Mouse (Mus musculus): ENCODE results near the gene Cxcl14. TPM values are rescaled to one million over a fixed set of nuclear protein-coding genes. Genes with fewer than 3 reads are reported as not detected.

The Cxcl14 gene
- polyA plus RNA-seq, 1 experiment from 2014 or later, result 1.0 TPM

DNA sequence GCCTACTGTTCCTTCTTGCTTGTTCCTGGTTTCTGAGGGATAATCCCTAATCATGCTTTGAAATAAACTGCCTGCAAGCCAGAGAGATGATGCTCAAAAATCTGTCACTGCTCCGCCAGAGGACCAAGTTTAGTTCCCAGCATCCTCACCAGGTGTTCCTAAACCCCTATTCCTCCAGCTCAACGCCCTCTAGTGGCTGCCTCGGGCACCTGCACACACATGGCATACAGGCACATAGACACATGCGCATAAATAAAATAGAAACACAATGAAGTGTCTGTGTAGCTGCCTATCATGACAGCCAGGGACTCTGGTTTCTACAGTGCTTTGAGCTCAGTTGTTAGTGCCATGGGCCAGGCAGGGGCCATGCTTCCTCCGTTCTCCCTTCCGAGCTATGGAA is 6.4 kb downstream of the Cxcl14 start:
- no peak overlapping the region for H3K27ac ChIP-seq
- no peaks in the 10 kb centered on the region for H3K4me1 ChIP-seq (replicated peaks)
- no peak for ATAC-seq (replicated peaks; ENCODE audit: insufficient number of reproducible peaks, insufficient read depth, low FRiP score, low read depth)
- H3K36me3 ChIP-seq, result no peaks in the 10 kb centered on the region
- peaks cover 71% of the 10 kb centered on the region for H3K27me3 ChIP-seq
- H3K9me3 ChIP-seq (replicated peaks), result no peaks in the 10 kb centered on the region
- 75% methylated on average over 6 of the region's 6 CpGs for WGBS
- no peak overlapping the region for H3K4me3 ChIP-seq
- H3K4me2 ChIP-seq, result no peak overlapping the region
- no peak overlapping the region for H3K9ac ChIP-seq

DNA sequence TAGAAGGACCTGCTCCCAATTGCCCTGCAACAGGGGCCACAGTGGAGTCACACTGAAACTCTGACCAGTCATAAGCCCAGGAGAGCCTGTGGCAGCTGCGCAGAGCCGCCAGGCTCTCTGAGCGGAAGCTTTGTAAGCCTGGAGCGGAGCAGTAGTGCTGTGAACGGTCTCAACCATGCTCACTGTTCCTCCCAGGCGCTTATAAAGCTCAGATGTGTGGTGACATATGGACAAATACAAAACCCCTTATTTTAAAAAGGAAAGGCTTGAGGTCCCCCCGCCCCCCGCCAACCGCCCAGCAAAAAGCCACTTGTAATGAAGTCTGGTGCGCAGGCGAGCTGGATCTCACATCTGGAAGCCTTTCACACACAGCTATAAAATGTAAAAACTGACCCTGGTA is 7.1 kb downstream of the Cxcl14 start:
- Histone ChIP-seq H3K9ac (no peak overlapping the region), H3K4me1 (replicated peaks) (no peaks in the 10 kb centered on the region), H3K4me2 (no peak overlapping the region), H3K27ac (no peak overlapping the region), H3K4me3 (no peak overlapping the region), H3K27me3 (peaks cover 63% of the 10 kb centered on the region), H3K9me3 (replicated peaks) (no peaks in the 10 kb centered on the region), H3K36me3 (no peaks in the 10 kb centered on the region)
- no peak for ATAC-seq (replicated peaks; ENCODE audit: insufficient number of reproducible peaks, insufficient read depth, low FRiP score, low read depth)
- WGBS, result 67% methylated on average over 11 of the region's 11 CpGs

DNA sequence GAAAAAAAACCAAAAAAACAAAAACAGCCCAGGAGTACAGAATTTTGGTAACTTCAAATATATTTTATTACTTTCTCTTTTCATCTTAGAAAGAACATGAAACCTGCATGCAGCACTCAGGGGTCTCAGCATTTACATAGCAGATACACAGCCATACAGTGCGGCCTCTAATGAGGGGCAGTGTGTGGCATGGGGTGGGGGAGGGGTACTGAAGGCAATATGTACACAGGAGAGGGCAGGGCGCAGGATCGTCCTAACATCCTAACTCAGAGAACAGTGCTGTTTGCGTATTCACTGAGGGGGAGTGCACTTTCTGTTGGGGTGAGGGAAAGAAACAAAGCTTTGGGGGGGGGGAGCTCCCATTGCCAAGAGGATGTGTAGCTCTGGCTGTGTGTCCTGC is 7.8 kb downstream of the Cxcl14 start:
- 45% methylated on average over 4 of the region's 4 CpGs for WGBS
- Histone ChIP-seq H3K4me1 (replicated peaks) (no peaks in the 10 kb centered on the region), H3K27ac (no peak overlapping the region), H3K9me3 (replicated peaks) (no peaks in the 10 kb centered on the region), H3K36me3 (no peaks in the 10 kb centered on the region), H3K4me2 (no peak overlapping the region), H3K27me3 (peaks cover 57% of the 10 kb centered on the region), H3K9ac (no peak overlapping the region), H3K4me3 (no peak overlapping the region)
- ATAC-seq (replicated peaks; ENCODE audit: insufficient number of reproducible peaks, insufficient read depth, low FRiP score, low read depth), result no peak

DNA sequence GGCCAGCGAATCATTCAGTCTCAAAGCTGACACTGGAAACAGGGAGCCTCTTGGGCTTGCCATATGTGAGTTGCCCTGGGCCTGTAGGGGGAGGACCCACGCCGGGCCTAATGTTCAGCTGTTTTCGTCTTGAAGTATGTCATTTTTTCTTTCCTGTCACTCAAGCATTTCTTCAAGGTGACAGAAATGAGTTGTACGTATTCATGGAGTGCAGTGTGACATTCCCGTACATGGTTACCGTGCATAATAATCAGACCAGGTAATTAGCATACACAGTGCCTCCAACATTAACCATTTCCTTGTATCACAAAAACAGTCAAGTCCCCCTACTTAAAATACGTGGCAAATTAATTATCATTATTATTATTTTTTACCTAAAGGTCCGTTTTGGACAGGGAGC is 9.3 kb downstream of the Cxcl14 start:
- no peaks in the 10 kb centered on the region for H3K9me3 ChIP-seq (replicated peaks)
- H3K4me1 ChIP-seq (replicated peaks), result no peaks in the 10 kb centered on the region
- H3K27ac ChIP-seq, result no peak overlapping the region
- no peak overlapping the region for H3K4me2 ChIP-seq
- H3K9ac ChIP-seq, result no peak overlapping the region
- no peak for ATAC-seq (replicated peaks; ENCODE audit: insufficient number of reproducible peaks, insufficient read depth, low FRiP score, low read depth)
- H3K27me3 ChIP-seq, result peaks cover 48% of the 10 kb centered on the region
- H3K36me3 ChIP-seq, result no peaks in the 10 kb centered on the region
- no peak overlapping the region for H3K4me3 ChIP-seq
- WGBS, result 79% methylated on average over 9 of the region's 9 CpGs

DNA sequence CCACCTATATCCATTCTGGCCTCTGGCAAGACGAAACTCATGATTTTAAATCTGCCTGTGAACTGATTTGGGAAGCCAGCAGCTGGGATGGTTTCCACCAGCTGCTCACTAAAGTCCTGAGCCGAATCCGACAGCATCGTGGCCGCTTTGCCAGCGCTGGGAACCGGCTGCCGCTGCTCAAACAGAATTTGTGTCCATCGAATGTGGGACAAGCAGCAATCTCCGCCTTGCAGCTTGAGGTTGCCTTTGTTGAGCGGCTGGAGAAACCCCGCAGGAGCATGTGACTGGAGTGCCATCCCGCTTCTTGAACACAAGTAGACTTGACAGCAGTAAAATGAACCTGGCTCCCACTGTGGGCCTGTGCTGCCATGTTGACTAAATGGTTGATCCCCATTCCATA is 13.0 kb downstream of the Cxcl14 start:
- no peak overlapping the region for H3K4me3 ChIP-seq

DNA sequence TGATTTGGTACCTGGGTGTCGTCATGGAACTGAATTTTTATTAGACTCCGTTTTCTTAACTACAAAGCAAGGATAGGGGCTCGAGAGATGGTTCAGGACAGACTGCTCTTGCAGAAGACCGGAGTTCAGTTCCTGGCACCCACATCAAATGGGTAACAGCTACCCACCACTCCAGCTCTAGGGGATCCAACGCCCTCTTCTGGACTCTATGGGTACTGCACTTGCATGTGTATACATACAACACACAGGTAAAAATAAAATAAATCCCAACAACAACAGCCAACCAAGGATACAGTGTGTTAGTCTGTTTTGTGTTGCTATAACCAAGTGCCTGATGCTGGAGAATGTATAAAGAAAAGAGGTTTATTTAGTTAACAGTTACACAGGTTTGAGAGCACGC is 16.0 kb downstream of the Cxcl14 start:
- ATAC-seq (replicated peaks; ENCODE audit: insufficient number of reproducible peaks, insufficient read depth, low FRiP score, low read depth), result no peak
- WGBS, result 77% methylated on average over 6 of the region's 6 CpGs
- Histone ChIP-seq H3K4me2 (no peak overlapping the region), H3K4me1 (replicated peaks) (no peaks in the 10 kb centered on the region), H3K9me3 (replicated peaks) (no peaks in the 10 kb centered on the region), H3K27me3 (peaks cover 21% of the 10 kb centered on the region), H3K4me3 (no peak overlapping the region), H3K9ac (no peak overlapping the region), H3K27ac (no peak overlapping the region), H3K36me3 (no peaks in the 10 kb centered on the region)

More for the DNA sequence above, 13.0 kb downstream of the Cxcl14 start:
- Histone ChIP-seq H3K9ac (no peak overlapping the region), H3K27ac (no peak overlapping the region), H3K4me2 (no peak overlapping the region), H3K9me3 (replicated peaks) (no peaks in the 10 kb centered on the region), H3K4me1 (replicated peaks) (no peaks in the 10 kb centered on the region), H3K27me3 (peaks cover 27% of the 10 kb centered on the region), H3K36me3 (no peaks in the 10 kb centered on the region)
- ATAC-seq (replicated peaks; ENCODE audit: insufficient number of reproducible peaks, insufficient read depth, low FRiP score, low read depth), result no peak
- WGBS, result 90% methylated on average over 13 of the region's 13 CpGs

DNA sequence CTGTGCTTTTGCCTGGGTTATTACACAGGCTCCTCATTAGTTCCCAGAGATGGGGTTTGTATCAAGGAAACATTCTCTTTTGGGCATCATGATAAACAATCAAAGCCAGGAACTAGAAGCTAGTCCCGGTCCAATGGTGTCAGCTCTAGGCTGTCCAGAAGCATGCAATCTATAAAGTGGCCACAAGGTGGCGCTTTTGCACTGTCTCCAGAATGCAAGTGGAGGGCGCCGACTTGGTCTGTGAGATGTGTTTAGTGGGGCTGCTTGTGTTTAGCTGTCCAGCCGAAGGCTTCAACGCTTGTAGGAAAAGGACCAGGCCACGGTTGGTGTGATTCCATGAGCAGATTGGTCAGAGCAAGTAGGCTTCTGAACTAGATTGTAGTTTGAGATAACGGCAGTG is 16.9 kb downstream of the Cxcl14 start:
- ATAC-seq (replicated peaks; ENCODE audit: insufficient number of reproducible peaks, insufficient read depth, low FRiP score, low read depth), result no peak
- Histone ChIP-seq H3K4me3 (no peak overlapping the region), H3K27ac (no peak overlapping the region), H3K4me1 (replicated peaks) (no peaks in the 10 kb centered on the region), H3K9ac (no peak overlapping the region), H3K9me3 (replicated peaks) (no peaks in the 10 kb centered on the region), H3K27me3 (peaks cover 21% of the 10 kb centered on the region), H3K36me3 (no peaks in the 10 kb centered on the region), H3K4me2 (no peak overlapping the region)
- WGBS, result 19% methylated on average over 8 of the region's 8 CpGs

DNA sequence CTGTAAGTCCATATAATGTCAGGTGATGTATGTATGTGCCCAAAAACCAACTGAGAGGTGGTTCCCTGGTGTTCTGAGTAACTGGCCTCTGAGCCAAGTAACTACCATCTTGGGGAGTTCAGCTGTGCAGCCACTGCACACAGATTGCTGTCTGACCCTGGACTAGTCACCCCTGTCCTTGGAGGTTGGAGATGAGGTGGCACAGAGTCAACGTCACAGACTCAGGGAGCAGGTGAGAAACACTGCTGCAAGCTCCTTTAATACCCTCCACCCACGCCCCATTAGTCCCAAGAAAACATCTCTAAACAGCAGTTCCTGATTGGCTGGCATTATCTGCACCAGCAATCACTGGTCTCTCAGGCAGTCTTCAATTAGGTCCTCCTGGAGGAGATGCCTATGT is 21.2 kb downstream of the Cxcl14 start:
- Histone ChIP-seq H3K9me3 (replicated peaks) (no peaks in the 10 kb centered on the region), H3K4me1 (replicated peaks) (no peaks in the 10 kb centered on the region), H3K27ac (no peak overlapping the region), H3K9ac (no peak overlapping the region), H3K4me2 (no peak overlapping the region), H3K36me3 (no peaks in the 10 kb centered on the region), H3K27me3 (peaks cover 7% of the 10 kb centered on the region), H3K4me3 (no peak overlapping the region)
- no peak for ATAC-seq (replicated peaks; ENCODE audit: insufficient number of reproducible peaks, insufficient read depth, low FRiP score, low read depth)
- WGBS, result 39% methylated on average over 2 of the region's 2 CpGs

DNA sequence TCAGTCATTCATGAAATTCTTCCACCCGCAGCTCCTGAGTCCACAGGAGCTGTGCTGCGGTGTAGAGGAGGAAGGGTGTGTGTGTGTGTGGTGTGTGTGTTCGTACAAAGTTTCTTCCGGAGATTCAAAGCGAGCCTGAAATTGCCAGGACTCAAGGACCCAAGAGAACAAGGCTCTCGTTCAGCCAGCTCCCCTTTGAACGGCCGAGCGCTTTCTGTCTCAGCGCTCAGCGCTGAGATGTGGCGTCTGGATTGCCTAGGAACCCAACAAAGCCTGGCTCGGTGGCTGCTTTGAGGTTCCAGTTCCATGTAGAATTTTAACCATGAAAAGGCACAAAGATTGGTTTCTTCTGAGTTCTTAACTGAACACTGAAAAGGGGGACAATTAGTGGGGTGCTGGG is 26.2 kb downstream of the Cxcl14 start:
- no peaks in the 10 kb centered on the region for H3K36me3 ChIP-seq
- whole genome bisulfite sequencing, result 65% methylated on average over 13 of the region's 13 CpGs
- peaks cover 36% of the 10 kb centered on the region for H3K27me3 ChIP-seq
- no peak overlapping the region for H3K9ac ChIP-seq
- H3K4me2 ChIP-seq, result no peak overlapping the region
- H3K9me3 ChIP-seq (replicated peaks), result no peaks in the 10 kb centered on the region
- no peak overlapping the region for H3K4me3 ChIP-seq
- H3K4me1 ChIP-seq (replicated peaks), result no peaks in the 10 kb centered on the region
- no peak for ATAC-seq (replicated peaks; ENCODE audit: insufficient number of reproducible peaks, insufficient read depth, low FRiP score, low read depth)
- H3K27ac ChIP-seq, result no peak overlapping the region

DNA sequence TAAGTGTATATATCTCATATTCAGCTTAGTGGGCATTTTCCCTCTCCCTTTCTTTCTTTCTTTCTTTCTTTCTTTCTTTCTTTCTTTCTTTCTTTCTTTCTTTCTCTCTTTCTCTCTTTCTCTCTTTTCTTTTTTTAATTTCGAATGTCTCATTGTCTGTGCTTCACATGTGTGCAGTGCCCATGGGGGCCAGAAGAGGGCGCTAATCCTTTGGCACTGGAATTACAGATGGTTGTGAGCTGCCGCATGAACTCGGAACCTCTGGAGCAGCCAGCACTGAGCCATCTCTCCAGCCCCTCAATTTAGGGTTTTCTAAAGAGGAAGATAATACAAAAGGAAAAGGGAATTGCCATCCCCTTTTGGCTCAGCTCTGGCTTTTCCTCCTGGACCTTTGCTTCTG is 29.0 kb downstream of the Cxcl14 start:
- Histone ChIP-seq H3K9ac (no peak overlapping the region), H3K4me2 (no peak overlapping the region), H3K36me3 (no peaks in the 10 kb centered on the region), H3K4me1 (replicated peaks) (no peaks in the 10 kb centered on the region), H3K27me3 (peaks cover 55% of the 10 kb centered on the region), H3K9me3 (replicated peaks) (no peaks in the 10 kb centered on the region), H3K4me3 (no peak overlapping the region), H3K27ac (no peak overlapping the region)
- WGBS, result 77% methylated on average over 4 of the region's 4 CpGs
- ATAC-seq (replicated peaks; ENCODE audit: insufficient number of reproducible peaks, insufficient read depth, low FRiP score, low read depth), result no peak

DNA sequence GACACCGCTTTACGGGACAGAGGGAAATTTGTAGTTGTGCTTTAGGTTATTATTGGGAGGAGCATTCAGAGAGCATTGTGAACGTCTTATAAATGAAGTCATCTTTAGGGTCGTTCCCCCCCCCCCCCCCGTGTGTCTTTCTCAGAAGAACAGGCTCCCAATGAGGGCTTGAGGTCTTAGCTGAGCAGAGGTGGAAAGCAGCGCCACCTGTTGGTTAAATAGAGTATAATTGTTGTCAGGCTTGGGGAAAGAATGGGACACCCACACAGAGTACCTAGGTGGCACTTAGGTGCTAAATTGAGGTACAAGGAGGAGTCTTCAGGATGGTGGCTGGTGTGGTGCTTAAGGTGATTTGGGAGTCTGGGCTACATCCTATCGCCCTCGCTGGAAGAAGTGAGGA is 29.9 kb downstream of the Cxcl14 start:
- H3K9me3 ChIP-seq (replicated peaks), result no peaks in the 10 kb centered on the region
- WGBS, result 42% methylated on average over 8 of the region's 8 CpGs
- no peak overlapping the region for H3K27ac ChIP-seq
- H3K27me3 ChIP-seq, result peaks cover 65% of the 10 kb centered on the region
- no peak overlapping the region for H3K9ac ChIP-seq
- H3K4me3 ChIP-seq, result no peak overlapping the region
- no peaks in the 10 kb centered on the region for H3K4me1 ChIP-seq (replicated peaks)
- ATAC-seq (replicated peaks; ENCODE audit: insufficient number of reproducible peaks, insufficient read depth, low FRiP score, low read depth), result no peak
- no peaks in the 10 kb centered on the region for H3K36me3 ChIP-seq
- H3K4me2 ChIP-seq, result no peak overlapping the region

DNA sequence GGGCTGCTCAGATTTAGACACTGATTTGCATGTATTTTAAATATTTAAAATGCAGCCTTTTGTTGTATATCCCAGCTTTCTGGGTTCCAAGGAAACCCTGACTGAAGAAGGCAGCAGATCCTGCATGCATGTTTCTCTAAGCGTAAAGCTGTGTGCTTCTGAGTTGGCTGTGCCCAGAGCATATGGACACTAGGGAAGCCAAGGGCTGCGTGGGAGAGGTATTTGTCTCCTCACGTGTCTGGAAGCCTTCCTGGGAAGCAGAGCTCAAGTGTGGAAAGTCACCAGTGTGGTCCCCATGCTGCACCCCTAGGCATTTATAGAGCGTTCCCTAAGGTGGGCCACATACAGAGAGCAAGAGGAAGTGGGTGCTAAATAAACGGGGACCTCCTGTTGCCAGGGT is 30.7 kb downstream of the Cxcl14 start:
- Histone ChIP-seq H3K27me3 (peaks cover 72% of the 10 kb centered on the region), H3K9me3 (replicated peaks) (no peaks in the 10 kb centered on the region), H3K9ac (no peak overlapping the region), H3K4me3 (no peak overlapping the region), H3K36me3 (no peaks in the 10 kb centered on the region), H3K27ac (no peak overlapping the region), H3K4me1 (replicated peaks) (no peaks in the 10 kb centered on the region), H3K4me2 (no peak overlapping the region)
- 61% methylated on average over 5 of the region's 5 CpGs for WGBS
- ATAC-seq (replicated peaks; ENCODE audit: insufficient number of reproducible peaks, insufficient read depth, low FRiP score, low read depth), result no peak

Data from heart, embryonic 15.5 days (tissue).